Mouse (Mus musculus) megakaryocyte, embryonic 14.5 days (primary cell): ENCODE measurements at regions not wholly inside any gene's neighbourhood (a gene's known extent, or its start where the extent isn't known, plus 50 kb on each side); places are given as distances from the start of the nearest gene placed in this dataset.

Source experiments
- FLI1 ChIP-seq: IDR thresholded peaks from 2 replicates; pipeline ENCODE4 v1.6.1; 2012; ENCODE audit warnings: low read length, inconsistent platforms, mixed read lengths
- GATA1 ChIP-seq: IDR thresholded peaks from 3 replicates; pipeline ENCODE4 v1.6.1; 2012; ENCODE audit warnings: mixed read lengths, low read length, inconsistent platforms, borderline replicate concordance

- TF ChIP-seq FLI1 (no peak), GATA1 (no peak)
These were observed 224.3 kb downstream of the Irx2 start for GRCm38 (mm10) chr13:72852896-72853295.
